Mouse (Mus musculus): ENCODE results near the gene Rundc3a.
A peak's percentile ranks its signal among the peaks of the same experiment; 100 is the strongest.
"Not testable (repeated sequence)": the region's sequence is repeated elsewhere in the genome, so short reads cannot be mapped to it uniquely, and the experiment has no call there.

Rundc3a gene

GRCm38 (mm10) chr11:102393238-102393634, at the start of gene Rundc3a:
Gene Rundc3a, plus strand, starts transcription at chr11:102393403.
- DNase-seq (ENCODE audit: low spot score in 2 of 2) = peak; percentile 94 to 96

- no peak for DNase-seq (ENCODE audit: low spot score in 2 of 2)
Measured at GRCm38 (mm10) chr11:102344458-102344857, 48.7 kb upstream of the Rundc3a start.

GRCm38 (mm10) chr11:102346926-102347325, 46.3 kb upstream of the Rundc3a start:
- no peak for DNase-seq (ENCODE audit: low spot score in 2 of 2)

- no peak for DNase-seq (ENCODE audit: low spot score in 2 of 2)
Measured at GRCm38 (mm10) chr11:102347683-102348082, 45.5 kb upstream of the Rundc3a start.

- DNase-seq (ENCODE audit: low spot score in 2 of 2) = no peak
Measured at GRCm38 (mm10) chr11:102348101-102348585, 45.1 kb upstream of the Rundc3a start.

- DNase-seq (ENCODE audit: low spot score in 2 of 2) = no peak
Measured at GRCm38 (mm10) chr11:102348771-102349170, 44.4 kb upstream of the Rundc3a start.

- no peak for DNase-seq (ENCODE audit: low spot score in 2 of 2)
Measured at GRCm38 (mm10) chr11:102349189-102349954, 43.8 kb upstream of the Rundc3a start.

GRCm38 (mm10) chr11:102350416-102350815, 42.8 kb upstream of the Rundc3a start:
- DNase-seq (ENCODE audit: low spot score in 2 of 2) = no peak

GRCm38 (mm10) chr11:102350981-102351523, 42.2 kb upstream of the Rundc3a start:
- DNase-seq (ENCODE audit: low spot score in 2 of 2) = no peak

- no peak for DNase-seq (ENCODE audit: low spot score in 2 of 2)
Measured at GRCm38 (mm10) chr11:102352378-102352777, 40.8 kb upstream of the Rundc3a start.

- DNase-seq (ENCODE audit: low spot score in 2 of 2) = no peak
Measured at GRCm38 (mm10) chr11:102353021-102353431, 40.2 kb upstream of the Rundc3a start.

- DNase-seq (ENCODE audit: low spot score in 2 of 2) = no peak
Measured at GRCm38 (mm10) chr11:102355501-102355900, 37.7 kb upstream of the Rundc3a start.

GRCm38 (mm10) chr11:102356190-102356589, 37.0 kb upstream of the Rundc3a start:
- no peak for DNase-seq (ENCODE audit: low spot score in 2 of 2)

- DNase-seq (ENCODE audit: low spot score in 2 of 2) = no peak
Measured at GRCm38 (mm10) chr11:102356636-102357350, 36.4 kb upstream of the Rundc3a start.

GRCm38 (mm10) chr11:102358365-102358764, 34.8 kb upstream of the Rundc3a start:
- no peak for DNase-seq (ENCODE audit: low spot score in 2 of 2)

GRCm38 (mm10) chr11:102361776-102362495, 31.3 kb upstream of the Rundc3a start:
- no peak for DNase-seq (ENCODE audit: low spot score in 2 of 2)

GRCm38 (mm10) chr11:102363623-102364022, 29.6 kb upstream of the Rundc3a start:
- DNase-seq (ENCODE audit: low spot score in 2 of 2) = no peak

GRCm38 (mm10) chr11:102364570-102365371, 28.4 kb upstream of the Rundc3a start:
- no peak for DNase-seq (ENCODE audit: low spot score in 2 of 2)

GRCm38 (mm10) chr11:102365699-102366098, 27.5 kb upstream of the Rundc3a start:
- no peak for DNase-seq (ENCODE audit: low spot score in 2 of 2)

GRCm38 (mm10) chr11:102366103-102366502, 27.1 kb upstream of the Rundc3a start, which contains the start of gene Slc4a1:
Gene Slc4a1, minus strand, starts transcription at chr11:102366203.
- DNase-seq (ENCODE audit: low spot score in 2 of 2) = not testable (repeated sequence)
